Mouse (Mus musculus): ENCODE measurements around the gene Map2k2. TPM values are rescaled to one million over a fixed set of nuclear protein-coding genes. Genes with fewer than 3 reads are reported as not detected.

Gene Map2k2
- polyA plus RNA-seq, 1 experiment: 61.3 TPM

DNA sequence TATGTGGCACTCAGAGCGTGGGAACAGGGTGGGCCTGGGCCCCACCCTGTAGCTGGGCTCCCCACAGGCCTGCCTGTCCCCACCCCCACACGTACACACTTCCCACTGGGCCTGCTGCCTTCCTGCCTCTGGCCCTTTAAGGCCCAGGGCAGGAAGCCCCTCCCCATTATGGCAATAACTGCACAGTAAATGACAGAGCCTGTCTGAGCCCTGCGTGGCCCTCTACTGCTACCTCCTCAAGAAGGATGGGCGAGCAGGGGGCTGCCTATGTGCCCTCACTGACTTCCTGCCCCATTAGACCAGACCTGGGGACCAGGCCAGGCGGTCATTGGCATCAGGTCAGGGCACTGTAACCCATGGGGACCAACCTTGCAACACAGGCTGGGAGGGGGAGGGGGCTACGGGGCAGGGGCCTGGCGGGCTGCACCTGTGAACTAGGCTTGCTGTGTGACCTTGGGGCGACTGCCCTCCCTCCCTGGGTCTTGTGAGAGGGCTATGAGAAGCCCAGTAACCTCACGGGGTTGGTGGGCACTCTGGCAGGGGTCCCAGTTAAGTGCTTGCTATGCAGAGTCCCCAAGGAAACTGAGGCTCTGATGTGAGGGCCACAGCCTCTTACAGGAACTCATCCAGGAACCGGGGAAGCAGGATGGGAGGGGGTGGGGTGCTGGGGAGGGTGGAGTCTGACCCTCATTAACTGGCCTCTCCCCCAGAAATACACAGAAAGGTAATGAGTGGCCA lies 35.2 kb downstream of the Map2k2 start:
- no peak overlapping the region for H3K27ac ChIP-seq (ENCODE audit: insufficient read depth, low read length)
- TF ChIP-seq POLR2A (IDR thresholded peaks at IDR 0.05; ENCODE audit: low read depth, low read length) (no peak), CTCF (IDR thresholded peaks at IDR 0.05; ENCODE audit: borderline replicate concordance, insufficient read depth, low read length) (no peak)
- peak overlapping the region; percentile 8; the same call in 1 of the 2 replicates for H3K4me3 ChIP-seq (ENCODE audit: insufficient read depth, low read length)
- H3K4me1 ChIP-seq (ENCODE audit: control insufficient read depth, insufficient read depth, low read length): peaks cover 12% of the 10 kb centered on the region

DNA sequence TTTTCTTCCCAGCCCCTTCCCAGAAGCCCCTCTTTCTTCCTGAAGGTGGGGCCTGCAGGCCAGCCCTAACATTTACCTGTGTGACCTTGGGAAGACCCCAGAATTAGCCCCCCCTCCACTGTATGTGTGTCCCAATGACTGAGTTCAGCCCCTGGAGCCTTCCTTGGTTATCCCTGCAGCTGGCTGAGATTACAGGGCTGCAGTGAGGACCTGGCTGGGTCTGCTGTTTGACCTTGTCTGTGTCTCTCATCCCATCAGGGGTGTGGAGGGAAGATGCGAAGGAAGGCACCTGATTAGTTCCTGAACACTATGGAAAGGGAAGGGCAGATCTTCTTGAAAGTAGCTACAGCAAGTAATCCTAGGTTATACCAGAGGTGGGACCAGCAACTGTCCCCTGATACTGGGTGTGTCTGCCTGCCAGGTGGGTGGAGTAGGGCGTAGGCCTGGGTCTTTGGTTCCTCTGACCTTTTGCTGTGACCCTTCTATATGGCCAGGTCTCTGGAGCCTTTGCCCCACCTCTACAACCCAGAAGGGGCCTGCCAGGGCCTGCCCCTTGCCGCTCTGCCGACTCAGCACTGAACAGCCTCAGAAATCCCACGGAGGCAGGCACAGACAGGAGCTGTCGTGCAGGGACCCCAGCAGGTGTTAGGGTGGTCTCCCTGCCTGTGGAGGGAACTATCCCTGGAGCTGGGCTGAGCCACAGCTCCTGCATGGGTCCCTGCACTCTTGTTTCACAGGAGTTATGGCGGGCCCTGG lies 35.9 kb downstream of the Map2k2 start:
- Histone ChIP-seq H3K27ac (ENCODE audit: insufficient read depth, low read length) (peak overlapping the region; percentile 9; the same call in 1 of the 2 replicates), H3K4me3 (ENCODE audit: insufficient read depth, low read length) (no peak overlapping the region), H3K4me1 (ENCODE audit: control insufficient read depth, insufficient read depth, low read length) (peaks cover 14% of the 10 kb centered on the region)
- TF ChIP-seq POLR2A (IDR thresholded peaks at IDR 0.05; ENCODE audit: low read depth, low read length) (no peak), CTCF (IDR thresholded peaks at IDR 0.05; ENCODE audit: borderline replicate concordance, insufficient read depth, low read length) (no peak)

DNA sequence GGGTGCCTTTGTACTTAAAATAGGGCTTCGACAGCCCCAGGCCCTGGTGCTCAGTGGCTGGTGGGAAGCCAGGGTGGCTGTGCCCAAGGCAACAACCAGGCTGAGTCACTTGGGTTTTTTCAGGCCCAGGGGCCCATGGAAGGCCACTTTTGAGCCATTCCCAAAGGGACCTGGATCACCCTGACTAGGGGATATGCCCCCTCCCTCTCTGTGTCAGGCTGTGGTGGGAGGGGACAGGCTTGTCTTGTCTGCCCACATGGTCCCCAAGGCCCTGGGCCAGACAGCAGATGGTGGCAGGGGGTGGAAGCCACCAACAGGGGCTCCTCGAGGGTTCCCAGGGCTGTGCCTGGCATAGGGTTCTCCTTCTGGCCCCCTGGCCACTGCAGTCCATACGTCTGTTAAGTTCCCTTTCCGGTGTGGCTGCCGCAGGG lies 36.9 kb downstream of the Map2k2 start:
- no peak overlapping the region for H3K4me3 ChIP-seq (ENCODE audit: insufficient read depth, low read length)
- peak overlapping the region; percentile 43; the same call in 1 of the 2 replicates for H3K27ac ChIP-seq (ENCODE audit: insufficient read depth, low read length)
- TF ChIP-seq CTCF (IDR thresholded peaks at IDR 0.05; ENCODE audit: borderline replicate concordance, insufficient read depth, low read length) (no peak), POLR2A (IDR thresholded peaks at IDR 0.05; ENCODE audit: low read depth, low read length) (no peak)
- H3K4me1 ChIP-seq (ENCODE audit: control insufficient read depth, insufficient read depth, low read length): peaks cover 16% of the 10 kb centered on the region

DNA sequence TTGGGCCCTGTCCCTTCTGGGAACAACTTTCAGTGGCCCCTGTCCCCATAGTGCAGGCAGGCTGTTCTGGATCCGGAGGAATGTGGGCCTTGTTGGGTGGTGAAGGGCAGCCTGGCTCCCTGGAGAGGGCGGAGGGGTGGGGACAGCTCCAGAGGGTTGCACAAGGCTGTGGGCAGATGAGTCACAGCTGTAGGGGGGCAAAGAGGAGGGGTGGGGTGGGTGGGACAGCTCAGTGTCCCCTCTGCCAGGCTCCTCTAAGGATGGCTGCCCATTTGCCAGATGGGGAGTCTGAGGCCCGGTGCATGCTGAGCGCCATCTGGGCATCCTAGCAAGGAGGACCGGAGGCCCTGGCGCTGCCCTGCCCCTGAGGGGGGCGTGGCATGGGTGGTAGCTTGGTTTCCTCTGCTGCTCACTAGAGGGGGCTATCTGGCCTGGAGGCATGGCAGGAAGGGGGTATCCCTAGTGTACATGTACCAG lies 37.5 kb downstream of the Map2k2 start:
- Histone ChIP-seq H3K4me1 (ENCODE audit: control insufficient read depth, insufficient read depth, low read length) (peaks cover 16% of the 10 kb centered on the region), H3K27ac (ENCODE audit: insufficient read depth, low read length) (peak overlapping the region; percentile 43; the same call in 1 of the 2 replicates), H3K4me3 (ENCODE audit: insufficient read depth, low read length) (no peak overlapping the region)
- no peak for TF ChIP-seq CTCF (IDR thresholded peaks at IDR 0.05; ENCODE audit: borderline replicate concordance, insufficient read depth, low read length)
- no peak for TF ChIP-seq POLR2A (IDR thresholded peaks at IDR 0.05; ENCODE audit: low read depth, low read length)

DNA sequence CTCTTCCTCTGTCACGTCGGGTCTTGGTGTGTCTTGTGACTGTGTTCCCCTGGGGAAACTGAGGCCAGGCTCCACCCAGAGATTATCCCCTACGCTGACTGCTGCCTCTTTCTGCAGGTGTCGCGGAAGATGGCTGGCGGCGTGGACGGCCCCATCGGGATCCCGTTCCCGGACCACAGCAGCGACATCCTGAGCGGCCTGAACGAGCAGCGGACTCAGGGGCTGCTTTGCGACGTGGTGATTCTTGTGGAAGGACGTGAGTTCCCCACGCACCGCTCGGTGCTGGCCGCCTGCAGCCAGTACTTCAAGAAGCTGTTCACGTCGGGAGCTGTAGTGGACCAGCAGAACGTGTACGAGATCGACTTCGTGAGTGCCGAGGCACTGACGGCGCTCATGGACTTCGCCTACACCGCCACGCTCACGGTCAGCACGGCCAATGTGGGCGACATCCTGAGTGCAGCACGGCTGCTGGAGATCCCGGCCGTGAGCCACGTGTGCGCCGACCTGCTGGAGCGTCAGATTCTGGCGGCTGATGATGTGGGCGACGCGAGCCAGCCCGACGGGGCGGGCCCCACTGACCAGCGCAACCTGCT lies 38.2 kb downstream of the Map2k2 start:
- no peak for TF ChIP-seq POLR2A (IDR thresholded peaks at IDR 0.05; ENCODE audit: low read depth, low read length)
- TF ChIP-seq CTCF (IDR thresholded peaks at IDR 0.05; ENCODE audit: borderline replicate concordance, insufficient read depth, low read length): no peak
- Histone ChIP-seq H3K4me1 (ENCODE audit: control insufficient read depth, insufficient read depth, low read length) (peaks cover 16% of the 10 kb centered on the region), H3K4me3 (ENCODE audit: insufficient read depth, low read length) (no peak overlapping the region), H3K27ac (ENCODE audit: insufficient read depth, low read length) (no peak overlapping the region)

DNA sequence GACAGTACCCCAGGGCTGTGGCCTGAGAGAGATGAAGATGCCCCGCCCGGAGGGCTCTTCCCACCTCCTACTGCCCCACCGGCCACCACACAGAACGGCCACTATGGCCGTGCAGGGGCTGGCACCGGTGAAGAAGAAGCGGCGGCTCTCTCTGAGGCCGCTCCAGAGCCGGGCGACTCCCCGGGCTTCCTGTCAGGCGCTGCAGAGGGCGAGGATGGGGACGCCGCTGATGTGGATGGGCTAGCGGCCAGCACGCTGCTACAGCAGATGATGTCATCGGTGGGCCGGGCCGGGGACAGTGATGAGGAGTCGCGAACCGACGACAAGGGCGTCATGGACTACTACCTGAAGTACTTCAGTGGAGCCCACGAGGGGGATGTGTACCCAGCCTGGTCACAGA lies 39.0 kb downstream of the Map2k2 start:
- H3K4me3 ChIP-seq (ENCODE audit: insufficient read depth, low read length): no peak overlapping the region
- H3K4me1 ChIP-seq (ENCODE audit: control insufficient read depth, insufficient read depth, low read length): peaks cover 16% of the 10 kb centered on the region
- no peak for TF ChIP-seq CTCF (IDR thresholded peaks at IDR 0.05; ENCODE audit: borderline replicate concordance, insufficient read depth, low read length)
- TF ChIP-seq POLR2A (IDR thresholded peaks at IDR 0.05; ENCODE audit: low read depth, low read length): no peak
- no peak overlapping the region for H3K27ac ChIP-seq (ENCODE audit: insufficient read depth, low read length)

DNA sequence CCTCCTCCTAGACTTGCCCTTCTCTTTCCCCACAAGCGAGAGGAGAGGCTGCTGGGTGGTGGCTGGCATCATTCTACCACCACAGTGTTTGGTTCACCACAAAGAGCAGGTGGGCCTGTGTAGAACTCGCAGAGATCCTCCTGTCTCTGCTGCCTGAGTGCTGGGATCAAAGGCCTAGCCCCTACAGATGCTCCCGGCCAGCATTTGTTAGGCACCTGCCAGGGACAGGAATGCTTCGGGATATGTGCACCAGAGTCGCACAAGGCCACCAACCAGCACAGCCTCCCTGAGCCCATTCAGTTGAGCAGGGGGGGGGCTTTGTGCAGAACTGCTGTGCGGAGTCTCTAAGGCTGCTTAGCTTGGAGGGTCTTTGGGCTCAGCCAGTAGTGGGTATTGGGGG lies 39.6 kb downstream of the Map2k2 start:
- Histone ChIP-seq H3K4me3 (ENCODE audit: insufficient read depth, low read length) (no peak overlapping the region), H3K4me1 (ENCODE audit: control insufficient read depth, insufficient read depth, low read length) (peaks cover 16% of the 10 kb centered on the region), H3K27ac (ENCODE audit: insufficient read depth, low read length) (peak overlapping the region; percentile 3; the same call in 1 of the 2 replicates)
- TF ChIP-seq CTCF (IDR thresholded peaks at IDR 0.05; ENCODE audit: borderline replicate concordance, insufficient read depth, low read length): no peak
- TF ChIP-seq POLR2A (IDR thresholded peaks at IDR 0.05; ENCODE audit: low read depth, low read length): no peak

DNA sequence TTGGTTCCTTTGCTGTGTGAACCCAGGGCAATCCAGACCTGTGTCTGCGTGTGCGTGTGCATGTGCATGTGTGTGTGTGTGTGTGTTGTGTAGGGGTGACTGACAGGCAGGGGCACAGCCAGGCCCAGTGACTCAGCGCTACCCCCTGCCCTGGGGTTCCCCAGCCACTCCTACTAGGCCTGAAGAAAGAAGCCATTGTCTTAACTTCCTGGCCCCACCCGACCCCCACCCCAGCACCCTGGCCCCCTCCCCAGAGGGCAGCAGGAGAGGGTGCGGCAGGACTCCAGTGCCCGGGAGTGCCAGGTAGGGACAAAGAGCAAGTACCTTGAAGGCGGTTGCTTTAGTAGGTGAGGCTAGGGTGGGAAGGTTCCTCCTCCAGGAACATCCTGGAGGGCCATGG lies 40.1 kb downstream of the Map2k2 start:
- peak overlapping the region; percentile 70 for H3K27ac ChIP-seq (ENCODE audit: insufficient read depth, low read length)

DNA sequence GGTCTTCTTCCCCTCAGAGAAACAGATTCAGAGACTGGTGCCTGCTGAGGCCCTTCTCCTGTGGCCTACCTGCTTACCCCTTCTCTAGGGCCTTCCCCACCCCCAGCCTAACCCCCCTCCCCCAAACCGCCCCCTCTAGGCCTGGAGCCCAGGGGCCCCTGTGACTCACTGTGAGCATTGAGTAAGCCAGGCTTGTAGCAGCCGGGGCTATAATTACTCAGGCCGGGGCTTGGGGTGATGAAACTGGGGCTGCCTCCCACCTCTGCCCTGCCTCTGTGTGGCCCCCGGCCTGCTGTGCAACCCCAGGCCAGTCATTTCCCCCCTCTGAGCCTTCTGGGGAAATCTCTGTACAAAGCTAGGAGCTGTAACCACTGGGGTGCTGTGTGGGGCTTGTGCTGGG lies 40.6 kb downstream of the Map2k2 start:
- Histone ChIP-seq H3K27ac (ENCODE audit: insufficient read depth, low read length) (peak overlapping the region; percentile 73), H3K4me3 (ENCODE audit: insufficient read depth, low read length) (no peak overlapping the region), H3K4me1 (ENCODE audit: control insufficient read depth, insufficient read depth, low read length) (peaks cover 15% of the 10 kb centered on the region)
- TF ChIP-seq CTCF (IDR thresholded peaks at IDR 0.05; ENCODE audit: borderline replicate concordance, insufficient read depth, low read length) (no peak), POLR2A (IDR thresholded peaks at IDR 0.05; ENCODE audit: low read depth, low read length) (no peak)

More for the DNA sequence above, 40.1 kb downstream of the Map2k2 start:
- TF ChIP-seq POLR2A (IDR thresholded peaks at IDR 0.05; ENCODE audit: low read depth, low read length) (no peak), CTCF (IDR thresholded peaks at IDR 0.05; ENCODE audit: borderline replicate concordance, insufficient read depth, low read length) (no peak)
- no peak overlapping the region for H3K4me3 ChIP-seq (ENCODE audit: insufficient read depth, low read length)
- peaks cover 16% of the 10 kb centered on the region for H3K4me1 ChIP-seq (ENCODE audit: control insufficient read depth, insufficient read depth, low read length)
